Mouse (Mus musculus): ENCODE results near the gene Ninj2. TPM values are rescaled to one million over a fixed set of nuclear protein-coding genes. Genes with fewer than 3 reads are reported as not detected.

Gene Ninj2
- polyA plus RNA-seq, 1 experiment from 2014 or later = not detected

GRCm38 (mm10) chr6:120242530-120242929, 149.4 kb downstream of the Ninj2 start:
- Histone ChIP-seq H3K4me3 (ENCODE audit: inconsistent target) (no peak overlapping the region), H3K79me2 (ENCODE audit: inconsistent target) (no peaks in the 10 kb centered on the region), H3K36me3 (ENCODE audit: inconsistent target) (no peaks in the 10 kb centered on the region), H3K27ac (no peak overlapping the region)
- 90% methylated on average over 8 of the region's 8 CpGs for WGBS (ENCODE audit: missing documents)

- H3K27ac ChIP-seq = no peak overlapping the region
- H3K36me3 ChIP-seq (ENCODE audit: inconsistent target) = no peaks in the 10 kb centered on the region
- 79% methylated on average over 8 of the region's 8 CpGs for WGBS (ENCODE audit: missing documents)
- H3K4me3 ChIP-seq (ENCODE audit: inconsistent target) = no peak overlapping the region
- H3K79me2 ChIP-seq (ENCODE audit: inconsistent target) = no peaks in the 10 kb centered on the region
Observed at GRCm38 (mm10) chr6:120243250-120243649, 150.1 kb downstream of the Ninj2 start.

GRCm38 (mm10) chr6:120246676-120247075, 153.5 kb downstream of the Ninj2 start:
- H3K79me2 ChIP-seq (ENCODE audit: inconsistent target) = no peaks in the 10 kb centered on the region
- 93% methylated on average over 5 of the region's 5 CpGs for WGBS (ENCODE audit: missing documents)
- H3K4me3 ChIP-seq (ENCODE audit: inconsistent target) = no peak overlapping the region
- no peaks in the 10 kb centered on the region for H3K36me3 ChIP-seq (ENCODE audit: inconsistent target)
- no peak overlapping the region for H3K27ac ChIP-seq

- 87% methylated on average over 5 of the region's 5 CpGs for WGBS (ENCODE audit: missing documents)
- H3K79me2 ChIP-seq (ENCODE audit: inconsistent target) = no peaks in the 10 kb centered on the region
- no peak overlapping the region for H3K4me3 ChIP-seq (ENCODE audit: inconsistent target)
- no peak overlapping the region for H3K27ac ChIP-seq
- no peaks in the 10 kb centered on the region for H3K36me3 ChIP-seq (ENCODE audit: inconsistent target)
Observed at GRCm38 (mm10) chr6:120249831-120250230, 156.7 kb downstream of the Ninj2 start.

Other genes with a start within 250 kb of the Ninj2 start
- 4.8 to 8.4 TPM (median 6.9 TPM) in 3 replicates for gene Erc1, start 245.2 kb upstream of the Ninj2 start, polyA plus RNA-seq (2018)
- gene Rad52, start 190.7 kb upstream of the Ninj2 start, polyA plus RNA-seq (2018) = 5.0 to 8.7 TPM (median 6.8 TPM) in 3 replicates
- gene Wnk1, start 54.7 kb upstream of the Ninj2 start, polyA plus RNA-seq (2018) = 206 to 532 TPM (median 350 TPM) in 3 replicates
- gene D330020A13Rik, start 201.0 kb downstream of the Ninj2 start, polyA plus RNA-seq (2018) = not detected in 3 replicates
- not detected in 3 replicates for gene B4galnt3, start 201.2 kb downstream of the Ninj2 start, polyA plus RNA-seq (2018)